Mouse (Mus musculus) CH12.LX (cell line): ENCODE data around the gene Kif3b.

Experiments
- POLR2A ChIP-seq: IDR thresholded peaks from 2 replicates; pipeline ENCODE4 v1.6.1; 2011; ENCODE audit warnings: low read depth, mild to moderate bottlenecking, improper control_type of control experiment, low read length
- TCF12 ChIP-seq: IDR thresholded peaks from 2 replicates; pipeline ENCODE4 v1.6.1; 2014; ENCODE audit warnings: low read depth, mild to moderate bottlenecking, inconsistent platforms, low read length, improper control_type of control experiment

GRCm38 (mm10) chr2:153286524-153286923, 4.7 kb upstream of the Kif3b start:
- no peak for TF ChIP-seq POLR2A
- TF ChIP-seq TCF12 = no peak
